Mouse (Mus musculus): Measurements from ENCODE around the gene Nek9.
A peak's percentile ranks its signal among the peaks of the same experiment; 100 is the strongest.

The Nek9 gene

GRCm38 (mm10) chr12:85264940-85265339 is 74.2 kb downstream of the Nek9 start:
- no peak for DNase-seq (ENCODE audit: low spot score in 2 of 2)

GRCm38 (mm10) chr12:85264531-85264930 is 74.6 kb downstream of the Nek9 start:
- DNase-seq (ENCODE audit: low spot score in 2 of 2), result no peak

- peak; percentile 18 to 40 for DNase-seq (ENCODE audit: low spot score in 2 of 2)
These were observed 76.0 kb downstream of the Nek9 start for GRCm38 (mm10) chr12:85263190-85263589.

- no peak for DNase-seq (ENCODE audit: low spot score in 2 of 2)
These were observed 76.7 kb downstream of the Nek9 start for GRCm38 (mm10) chr12:85262489-85262888.

- no peak for DNase-seq (ENCODE audit: low spot score in 2 of 2)
These were observed 82.0 kb downstream of the Nek9 start for GRCm38 (mm10) chr12:85257008-85257639.

- no peak for DNase-seq (ENCODE audit: low spot score in 2 of 2)
These were observed 82.9 kb downstream of the Nek9 start for GRCm38 (mm10) chr12:85256074-85256751.

- DNase-seq (ENCODE audit: low spot score in 2 of 2), result no peak
These were observed 87.1 kb downstream of the Nek9 start for GRCm38 (mm10) chr12:85252083-85252482.

Measured in right cerebral cortex, adult 2 months (tissue).